8 mouse cellular contexts compared by ENCODE assay signal in the genomic region with DNA sequence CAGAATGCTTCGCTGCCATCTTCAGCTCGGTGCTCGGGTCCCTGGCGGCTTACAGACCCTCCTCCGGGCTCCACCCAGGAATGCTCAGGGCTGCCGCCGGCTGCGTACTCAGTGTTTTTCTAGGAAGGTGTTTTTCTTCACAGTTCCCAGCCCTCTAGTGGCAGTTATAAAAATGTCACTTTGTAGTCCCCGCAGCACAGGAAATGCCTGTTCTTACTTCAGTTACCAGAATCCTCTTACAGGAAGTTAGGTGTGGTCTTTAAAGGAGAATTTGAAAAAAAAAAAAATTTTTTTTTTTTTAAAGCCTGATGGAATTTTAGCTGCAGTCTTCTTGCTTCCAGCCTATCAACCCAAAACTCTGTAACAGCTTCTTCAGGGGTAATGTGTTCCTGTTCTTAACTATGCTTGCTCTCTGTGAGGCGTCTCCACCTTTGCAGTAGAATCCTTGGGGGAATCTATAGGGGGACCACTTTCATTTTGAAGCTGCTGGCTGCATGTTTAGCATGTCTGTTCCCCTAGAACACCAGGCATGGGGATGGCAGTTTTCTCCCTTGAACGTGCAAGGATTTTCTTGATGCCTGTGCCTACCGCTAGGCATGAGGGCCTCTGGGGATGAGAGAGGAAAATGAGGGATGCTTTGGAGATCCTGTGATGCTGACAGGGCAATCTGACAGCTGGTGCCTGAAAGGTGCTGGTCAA. TPM values are rescaled to one million over a fixed set of nuclear protein-coding genes. Genes with fewer than 3 reads are reported as not detected.
A peak's percentile ranks its signal among the peaks of the same experiment; 100 is the strongest.
DNase-seq lines count a peak whose midpoint lies in the region; ATAC-seq and TF ChIP-seq lines count a peak whose summit lies in the region.

No protein-coding gene starts in this region.

- H3K4me1 ChIP-seq in embryonic facial prominence, embryonic 10.5 days = peaks cover 7% of the 10 kb centered on the region; the same call in 1 of the 2 replicates
- H3K4me1 ChIP-seq in kidney, adult 2 months (ENCODE audit: control insufficient read depth, insufficient read depth, low read length) = no peaks in the 10 kb centered on the region
- no peaks in the 10 kb centered on the region; the same call in 1 of the 2 replicates for H3K4me1 ChIP-seq in limb, embryonic 11.5 days (ENCODE audit: control insufficient read depth, insufficient read depth, low read length)
- H3K4me1 ChIP-seq in midbrain, embryonic 13.5 days (replicated peaks) = peaks cover 33% of the 10 kb centered on the region
- H3K4me1 ChIP-seq in stomach, embryonic 14.5 days (ENCODE audit: control insufficient read depth, insufficient read depth, low read length) = no peaks in the 10 kb centered on the region

- TF ChIP-seq POLR2A in kidney, adult 2 months (IDR thresholded peaks at IDR 0.05; ENCODE audit: low read depth, low read length) = no peak

- peak overlapping the region; percentile 24; the same call in 1 of the 2 replicates for H3K9ac ChIP-seq in limb, embryonic 11.5 days (ENCODE audit: low read length)
- peak overlapping the region; percentile 66 for H3K9ac ChIP-seq in midbrain, embryonic 13.5 days (replicated peaks)
- no peak overlapping the region for H3K9ac ChIP-seq in stomach, embryonic 14.5 days (replicated peaks; ENCODE audit: low read depth, low read length)

- WGBS in embryonic facial prominence, embryonic 10.5 days = 19% methylated on average over 12 of the region's 12 CpGs
- 19% methylated on average over 12 of the region's 12 CpGs for WGBS in kidney, adult 2 months
- WGBS in limb, embryonic 11.5 days = 19% methylated on average over 12 of the region's 12 CpGs
- 13% methylated on average over 12 of the region's 12 CpGs for WGBS in midbrain, embryonic 13.5 days
- 18% methylated on average over 12 of the region's 12 CpGs for WGBS in stomach, embryonic 14.5 days

- peak; percentile 14 to 28 for DNase-seq in urinary bladder, adult 18-20 months (ENCODE audit: low spot score in 2 of 2)
- DNase-seq in urinary bladder, postnatal 10 days (ENCODE audit: low spot score) = no peak
- DNase-seq in embryonic facial prominence, embryonic 10.5 days (ENCODE audit: low spot score) = peak; percentile 87
- peak; percentile 80 for DNase-seq in heart, adult 8-10 months (ENCODE audit: low spot score)
- peak; percentile 86 for DNase-seq in kidney, adult 2 months
- peak; percentile 86 for DNase-seq in limb, embryonic 11.5 days (ENCODE audit: low spot score)

- peak; percentile 93 for ATAC-seq in limb, embryonic 11.5 days (ENCODE audit: insufficient number of reproducible peaks, low FRiP score, low TSS enrichment, low read depth)
- ATAC-seq in midbrain, embryonic 13.5 days = peak; percentile 99
- peak; percentile 91 for ATAC-seq in stomach, embryonic 14.5 days (ENCODE audit: insufficient number of reproducible peaks, insufficient read depth, low FRiP score, low read depth)

- no peaks in the 10 kb centered on the region for H3K27me3 ChIP-seq in embryonic facial prominence, embryonic 10.5 days (replicated peaks; ENCODE audit: low read depth, poor library complexity, severe bottlenecking)
- H3K27me3 ChIP-seq in kidney, adult 2 months (replicated peaks; ENCODE audit: control insufficient read depth, insufficient read depth, low read length) = no peaks in the 10 kb centered on the region
- H3K27me3 ChIP-seq in limb, embryonic 11.5 days (ENCODE audit: control insufficient read depth, insufficient read depth, low read length) = no peaks in the 10 kb centered on the region
- no peaks in the 10 kb centered on the region for H3K27me3 ChIP-seq in midbrain, embryonic 13.5 days
- H3K27me3 ChIP-seq in stomach, embryonic 14.5 days (ENCODE audit: control insufficient read depth, insufficient read depth, low read length) = no peaks in the 10 kb centered on the region

- no peaks in the 10 kb centered on the region for H3K36me3 ChIP-seq in embryonic facial prominence, embryonic 10.5 days (replicated peaks)
- no peaks in the 10 kb centered on the region for H3K36me3 ChIP-seq in kidney, adult 2 months (ENCODE audit: control insufficient read depth, insufficient read depth, low read length)
- H3K36me3 ChIP-seq in limb, embryonic 11.5 days (ENCODE audit: control insufficient read depth, insufficient read depth, low read length) = no peaks in the 10 kb centered on the region
- no peaks in the 10 kb centered on the region for H3K36me3 ChIP-seq in midbrain, embryonic 13.5 days
- no peaks in the 10 kb centered on the region for H3K36me3 ChIP-seq in stomach, embryonic 14.5 days (ENCODE audit: control insufficient read depth, insufficient read depth, low read length)

- H3K27ac ChIP-seq in embryonic facial prominence, embryonic 10.5 days (replicated peaks) = peak overlapping the region; percentile 73
- no peak overlapping the region for H3K27ac ChIP-seq in kidney, adult 2 months (ENCODE audit: insufficient read depth, low read depth, low read length)
- no peak overlapping the region for H3K27ac ChIP-seq in limb, embryonic 11.5 days (replicated peaks; ENCODE audit: low read depth, low read length)
- peak overlapping the region; percentile 79 for H3K27ac ChIP-seq in midbrain, embryonic 13.5 days
- no peak overlapping the region for H3K27ac ChIP-seq in stomach, embryonic 14.5 days (ENCODE audit: low read length)

- peak overlapping the region; percentile 47 for H3K4me3 ChIP-seq in embryonic facial prominence, embryonic 10.5 days
- peak overlapping the region; percentile 31; the same call in 1 of the 2 replicates for H3K4me3 ChIP-seq in kidney, adult 2 months (ENCODE audit: insufficient read depth, low read depth, low read length)
- peak overlapping the region; percentile 22; the same call in 1 of the 2 replicates for H3K4me3 ChIP-seq in limb, embryonic 11.5 days (ENCODE audit: low read depth, low read length)
- peak overlapping the region; percentile 48 for H3K4me3 ChIP-seq in midbrain, embryonic 13.5 days (replicated peaks)
- peak overlapping the region; percentile 28 for H3K4me3 ChIP-seq in stomach, embryonic 14.5 days (ENCODE audit: low read depth, low read length)

- H3K4me2 ChIP-seq in limb, embryonic 11.5 days (ENCODE audit: low read depth, severe bottlenecking) = peak overlapping the region; percentile 33; the same call in 1 of the 2 replicates
- peak overlapping the region; percentile 57 for H3K4me2 ChIP-seq in midbrain, embryonic 13.5 days (replicated peaks)
- peak overlapping the region; percentile 43 for H3K4me2 ChIP-seq in stomach, embryonic 14.5 days (replicated peaks; ENCODE audit: low read depth, low read length)

- TF ChIP-seq CTCF in kidney, adult 2 months (conservative IDR thresholded peaks at IDR 0.05; ENCODE audit: insufficient read depth, insufficient read length, low read depth, low read length) = peak; percentile 36

- H3K9me3 ChIP-seq in embryonic facial prominence, embryonic 10.5 days = no peaks in the 10 kb centered on the region
- no peaks in the 10 kb centered on the region for H3K9me3 ChIP-seq in limb, embryonic 11.5 days (ENCODE audit: control insufficient read depth, low read length)
- no peaks in the 10 kb centered on the region for H3K9me3 ChIP-seq in midbrain, embryonic 13.5 days
- H3K9me3 ChIP-seq in stomach, embryonic 14.5 days (ENCODE audit: control insufficient read depth, low read depth, low read length) = no peaks in the 10 kb centered on the region

RNA-seq across cellular contexts. Expression of a gene that starts 48.0 kb away (rescaled TPM):
- polyA plus RNA-seq in embryonic facial prominence, embryonic 10.5 days (2016; fragmentation: Nextera tagmentation; extraction: Ambion mirVana) = 1.8 and 2.5 TPM in 2 replicates
- under 1 TPM; 0.33 to 0.60 (median 0.47) TPM for total RNA-seq in heart, adult 8-10 months (2022)
- 0.06 and 0.10 TPM in 2 replicates for polyA plus RNA-seq in kidney, adult 2 months (2012; rRNA removed)
- polyA plus RNA-seq in limb, embryonic 11.5 days (2014; fragmentation: Nextera tagmentation; extraction: Ambion mirVana) = 2.9 and 3.3 TPM in 2 replicates
- 28.5 and 32.1 TPM in 2 replicates for polyA plus RNA-seq in midbrain, embryonic 13.5 days (2015; fragmentation: Nextera tagmentation; extraction: Ambion mirVana)
- 4.5 and 5.1 TPM in 2 replicates for polyA plus RNA-seq in stomach, embryonic 14.5 days (2014; fragmentation: Nextera tagmentation; extraction: Ambion mirVana)

Comparison
In these comparisons a context has a peak if more than half of its experiments do, and no peak if none do; other contexts are left out.
1. H3K27ac ChIP-seq: peak in embryonic facial prominence, embryonic 10.5 days (single experiment) and midbrain, embryonic 13.5 days (single experiment); none in kidney, adult 2 months (single experiment), limb, embryonic 11.5 days (single experiment) and stomach, embryonic 14.5 days (single experiment).
2. Peak in every context shown above with its lines, with median percentiles within 50 percentile points of each other: H3K4me3 ChIP-seq, ATAC-seq and H3K4me2 ChIP-seq.